Mouse (Mus musculus) stomach, postnatal 0 days (tissue): ENCODE data around the gene Hc. TPM values are rescaled to one million over a fixed set of nuclear protein-coding genes. Genes with fewer than 3 reads are reported as not detected.

Experiments used
- ATAC-seq: fragments of 200-750 bp; cut with Nextera tagmentation; 2 replicates; pipeline ENCODE4 v1.8.0; 2017; ENCODE audit not compliant: low FRiP score, low TSS enrichment
- DNase-seq: peaks from one replicate; pipeline ENCODE4 v3.0.0-alpha.2; 2016; ENCODE audit warnings: low spot score
- H3K27ac ChIP-seq: fragments of 300-500 bp; sonication (generic); replicated peaks from 2 replicates; pipeline ENCODE4 v1.5.1; 2014; ENCODE audit warnings: mild to moderate bottlenecking, control low read depth
- H3K27me3 ChIP-seq: fragments of 300-500 bp; sonication (generic); 2 replicates; pipeline ENCODE4 v1.6.1; 2014; ENCODE audit warnings: low read length; ENCODE audit not compliant: control insufficient read depth, insufficient read depth
- H3K36me3 ChIP-seq: fragments of 300-500 bp; sonication (generic); 2 replicates; pipeline ENCODE4 v1.6.1; 2014; ENCODE audit warnings: low read length, mixed read lengths; ENCODE audit not compliant: control insufficient read depth, insufficient read depth
- H3K4me1 ChIP-seq: fragments of 300-500 bp; sonication (generic); replicated peaks from 2 replicates; pipeline ENCODE4 v1.6.1; 2014; ENCODE audit warnings: antibody characterized with exemption; ENCODE audit not compliant: control insufficient read depth, insufficient read depth
- H3K4me2 ChIP-seq: fragments of 300-500 bp; sonication (generic); replicated peaks from 2 replicates; pipeline ENCODE4 v1.6.1; 2014; ENCODE audit warnings: low read depth, mild to moderate bottlenecking, control low read depth, moderate library complexity
- H3K4me3 ChIP-seq: fragments of 300-500 bp; sonication (generic); 2 replicates; pipeline ENCODE4 v1.5.1; 2014; ENCODE audit warnings: low read depth, low read length, control low read depth
- H3K9ac ChIP-seq: fragments of 300-500 bp; sonication (generic); 2 replicates; pipeline ENCODE4 v1.6.1; 2014; ENCODE audit warnings: mild to moderate bottlenecking, low read length, control low read depth, mixed read lengths
- H3K9me3 ChIP-seq: fragments of 300-500 bp; sonication (generic); 2 replicates; pipeline ENCODE4 v1.6.1; 2016; ENCODE audit warnings: low read length; ENCODE audit not compliant: control insufficient read depth
- CTCF ChIP-seq: IDR thresholded peaks from 2 replicates; pipeline ENCODE4 v1.5.1; 2016; ENCODE audit warnings: antibody characterized with exemption, low read depth, mild to moderate bottlenecking, moderate library complexity
- EP300 ChIP-seq: optimal IDR thresholded peaks from 2 replicates; pipeline ENCODE3; 2016; ENCODE audit warnings: antibody characterized with exemption
- WGBS: fragments of 180-500 bp; shearing (Covaris S2); extraction: QIAGEN DNeasy Blood & Tissue Kit; methylation state at CpG from one replicate; pipeline ENCODE4 v1.1.7; 2014; 5-methylcytosine and 5-hydroxymethylcytosine counted together
- polyA plus RNA-seq: library from polyadenylated mRNA; unstranded; fragments of >200 nt; fragmentation: Nextera tagmentation; extraction: Ambion mirVana; gene quantifications from 2 replicates; pipeline ENCODE4 v1.2.1, GENCODE M21; 2015

Gene Hc
- polyA plus RNA-seq, 1 experiment from 2014 or later: 0.19 TPM

- no peaks in the 10 kb centered on the region for H3K36me3 ChIP-seq
- H3K4me3 ChIP-seq: no peak overlapping the region
- H3K27me3 ChIP-seq: no peaks in the 10 kb centered on the region
- no peak for TF ChIP-seq CTCF
- TF ChIP-seq EP300: no peak
- H3K27ac ChIP-seq: no peak overlapping the region
- ATAC-seq: peak; percentile 14; the same call in 1 of the 2 replicates
- WGBS: 76% methylated on average over 13 of the region's 13 CpGs
- DNase-seq: no peak
- H3K4me2 ChIP-seq: no peak overlapping the region
- H3K4me1 ChIP-seq: no peaks in the 10 kb centered on the region
- no peak overlapping the region for H3K9ac ChIP-seq
- no peaks in the 10 kb centered on the region for H3K9me3 ChIP-seq
Observed at GRCm38 (mm10) chr2:34943556-34944120, 117.6 kb downstream of the Hc start.

GRCm38 (mm10) chr2:34941061-34941675 lies 120.1 kb downstream of the Hc start:
- no peaks in the 10 kb centered on the region for H3K27me3 ChIP-seq
- TF ChIP-seq EP300: no peak
- no peak for TF ChIP-seq CTCF
- no peak overlapping the region for H3K27ac ChIP-seq
- no peaks in the 10 kb centered on the region for H3K4me1 ChIP-seq
- H3K9ac ChIP-seq: no peak overlapping the region
- no peak overlapping the region for H3K4me2 ChIP-seq
- H3K36me3 ChIP-seq: no peaks in the 10 kb centered on the region
- WGBS: 79% methylated on average over 11 of the region's 11 CpGs
- no peak for ATAC-seq
- DNase-seq: no peak
- no peaks in the 10 kb centered on the region for H3K9me3 ChIP-seq
- no peak overlapping the region for H3K4me3 ChIP-seq

- H3K27ac ChIP-seq: no peak overlapping the region
- H3K4me2 ChIP-seq: no peak overlapping the region
- H3K9ac ChIP-seq: no peak overlapping the region
- DNase-seq: no peak
- TF ChIP-seq EP300 (no peak), CTCF (no peak)
- no peaks in the 10 kb centered on the region for H3K27me3 ChIP-seq
- 67% methylated on average over 5 of the region's 5 CpGs for WGBS
- no peaks in the 10 kb centered on the region for H3K4me1 ChIP-seq
- no peaks in the 10 kb centered on the region for H3K36me3 ChIP-seq
- no peaks in the 10 kb centered on the region for H3K9me3 ChIP-seq
- ATAC-seq: no peak
- no peak overlapping the region for H3K4me3 ChIP-seq
Observed at GRCm38 (mm10) chr2:34940246-34940645, 121.0 kb downstream of the Hc start.

- Histone ChIP-seq H3K4me3 (no peak overlapping the region), H3K9ac (no peak overlapping the region), H3K9me3 (no peaks in the 10 kb centered on the region), H3K36me3 (no peaks in the 10 kb centered on the region), H3K27me3 (no peaks in the 10 kb centered on the region), H3K27ac (0 out of 2 replicates have a peak overlapping the region, but pooled peaks have one; percentile 31), H3K4me2 (no peak overlapping the region), H3K4me1 (no peaks in the 10 kb centered on the region)
- 51% methylated on average over 8 of the region's 8 CpGs for WGBS
- TF ChIP-seq EP300 (no peak), CTCF (no peak)
- no peak; the same call in 1 of the 2 replicates for ATAC-seq
- no peak for DNase-seq
Observed at GRCm38 (mm10) chr2:34938269-34939208, 122.7 kb downstream of the Hc start.

GRCm38 (mm10) chr2:34937460-34937859 lies 123.8 kb downstream of the Hc start:
- Histone ChIP-seq H3K9me3 (no peaks in the 10 kb centered on the region), H3K36me3 (no peaks in the 10 kb centered on the region), H3K27me3 (no peaks in the 10 kb centered on the region), H3K9ac (no peak overlapping the region), H3K27ac (no peak overlapping the region), H3K4me1 (no peaks in the 10 kb centered on the region), H3K4me2 (no peak overlapping the region), H3K4me3 (no peak overlapping the region)
- TF ChIP-seq EP300 (no peak), CTCF (no peak)
- ATAC-seq (no peak), DNase-seq (no peak)
- 28% methylated on average over 5 of the region's 5 CpGs for WGBS

Other genes with a start within 250 kb of the Hc start
- 54.2 and 56.3 TPM in 2 replicates for gene Fbxw2, start 235.1 kb downstream of the Hc start, polyA plus RNA-seq
- gene Gm34653, start 228.4 kb downstream of the Hc start, polyA plus RNA-seq: not detected in 2 replicates
- 0.55 and 0.81 TPM in 2 replicates for gene Cutal, start 187.0 kb downstream of the Hc start, polyA plus RNA-seq
- gene Psmd5, start 186.5 kb downstream of the Hc start, polyA plus RNA-seq: 55.5 and 55.9 TPM in 2 replicates
- 3.5 and 3.7 TPM in 2 replicates for gene Phf19, start 147.4 kb downstream of the Hc start, polyA plus RNA-seq
- gene Traf1, start 99.7 kb downstream of the Hc start, polyA plus RNA-seq: 1.7 and 2.2 TPM in 2 replicates
- 0.15 and 0.25 TPM in 2 replicates for gene AI182371, start 40.1 kb upstream of the Hc start, polyA plus RNA-seq
- 7.3 and 8.0 TPM in 2 replicates for gene Cntrl, start 48.1 kb upstream of the Hc start, polyA plus RNA-seq
- gene Rab14, start 139.7 kb upstream of the Hc start, polyA plus RNA-seq: 325 and 350 TPM in 2 replicates
- 398 and 433 TPM in 2 replicates for gene Gsn, start 194.9 kb upstream of the Hc start, polyA plus RNA-seq